Mouse (Mus musculus): Measurements from ENCODE around the gene Acss1. TPM values are rescaled to one million over a fixed set of nuclear protein-coding genes. Genes with fewer than 3 reads are reported as not detected.

The Acss1 gene
- polyA plus RNA-seq, 1 experiment, result not detected

GRCm38 (mm10) chr2:150669454-150670045, 1.2 kb upstream of the Acss1 start:
- no peak for TF ChIP-seq POLR2A (IDR thresholded peaks at IDR 0.05; ENCODE audit: insufficient read depth, low read depth, low read length)
- no peak for TF ChIP-seq CTCF (IDR thresholded peaks at IDR 0.05; ENCODE audit: insufficient read depth, low read depth, low read length)
- Histone ChIP-seq H3K4me3 (ENCODE audit: insufficient read depth, low read depth, low read length) (no peak overlapping the region), H3K27ac (ENCODE audit: insufficient read depth, low read depth, low read length) (no peak overlapping the region), H3K4me1 (ENCODE audit: control insufficient read depth, insufficient read depth, low read length) (peaks cover 19% of the 10 kb centered on the region)
- 74% methylated on average over 2 of the region's 2 CpGs for WGBS

- WGBS, result 88% methylated on average over 5 of the region's 5 CpGs
- TF ChIP-seq POLR2A (IDR thresholded peaks at IDR 0.05; ENCODE audit: insufficient read depth, low read depth, low read length) (no peak), CTCF (IDR thresholded peaks at IDR 0.05; ENCODE audit: insufficient read depth, low read depth, low read length) (no peak)
- Histone ChIP-seq H3K27ac (ENCODE audit: insufficient read depth, low read depth, low read length) (no peak overlapping the region), H3K4me3 (ENCODE audit: insufficient read depth, low read depth, low read length) (no peak overlapping the region), H3K4me1 (ENCODE audit: control insufficient read depth, insufficient read depth, low read length) (peaks cover 19% of the 10 kb centered on the region)
These were observed 656 bp upstream of the Acss1 start for GRCm38 (mm10) chr2:150668956-150669355.

GRCm38 (mm10) chr2:150667065-150667819, 1.1 kb downstream of the Acss1 start:
- H3K27ac ChIP-seq (ENCODE audit: insufficient read depth, low read depth, low read length), result peak overlapping the region; percentile 78
- 5% methylated on average over 17 of the region's 17 CpGs for WGBS
- H3K4me1 ChIP-seq (ENCODE audit: control insufficient read depth, insufficient read depth, low read length), result peaks cover 19% of the 10 kb centered on the region
- TF ChIP-seq POLR2A (IDR thresholded peaks at IDR 0.05; ENCODE audit: insufficient read depth, low read depth, low read length) (no peak), CTCF (IDR thresholded peaks at IDR 0.05; ENCODE audit: insufficient read depth, low read depth, low read length) (no peak)
- peak overlapping the region; percentile 72 for H3K4me3 ChIP-seq (ENCODE audit: insufficient read depth, low read depth, low read length)

- TF ChIP-seq POLR2A (IDR thresholded peaks at IDR 0.05; ENCODE audit: insufficient read depth, low read depth, low read length) (no peak), CTCF (IDR thresholded peaks at IDR 0.05; ENCODE audit: insufficient read depth, low read depth, low read length) (no peak)
- WGBS, result 34% methylated on average over 7 of the region's 7 CpGs
- Histone ChIP-seq H3K4me1 (ENCODE audit: control insufficient read depth, insufficient read depth, low read length) (peaks cover 23% of the 10 kb centered on the region), H3K27ac (ENCODE audit: insufficient read depth, low read depth, low read length) (peak overlapping the region; percentile 78), H3K4me3 (ENCODE audit: insufficient read depth, low read depth, low read length) (peak overlapping the region; percentile 72)
These were observed 1.6 kb downstream of the Acss1 start for GRCm38 (mm10) chr2:150666723-150667064.

GRCm38 (mm10) chr2:150665534-150666451, 2.5 kb downstream of the Acss1 start:
- Histone ChIP-seq H3K4me1 (ENCODE audit: control insufficient read depth, insufficient read depth, low read length) (peaks cover 23% of the 10 kb centered on the region), H3K27ac (ENCODE audit: insufficient read depth, low read depth, low read length) (0 out of 2 replicates have a peak overlapping the region, but pooled peaks have one; percentile 37), H3K4me3 (ENCODE audit: insufficient read depth, low read depth, low read length) (no peak overlapping the region)
- 65% methylated on average over 10 of the region's 10 CpGs for WGBS
- no peak for TF ChIP-seq CTCF (IDR thresholded peaks at IDR 0.05; ENCODE audit: insufficient read depth, low read depth, low read length)
- no peak for TF ChIP-seq POLR2A (IDR thresholded peaks at IDR 0.05; ENCODE audit: insufficient read depth, low read depth, low read length)

- H3K4me1 ChIP-seq (ENCODE audit: control insufficient read depth, insufficient read depth, low read length), result peaks cover 25% of the 10 kb centered on the region
- no peak overlapping the region for H3K4me3 ChIP-seq (ENCODE audit: insufficient read depth, low read depth, low read length)
- TF ChIP-seq POLR2A (IDR thresholded peaks at IDR 0.05; ENCODE audit: insufficient read depth, low read depth, low read length), result no peak
- TF ChIP-seq CTCF (IDR thresholded peaks at IDR 0.05; ENCODE audit: insufficient read depth, low read depth, low read length), result no peak
- 72% methylated on average over 2 of the region's 2 CpGs for WGBS
- no peak overlapping the region for H3K27ac ChIP-seq (ENCODE audit: insufficient read depth, low read depth, low read length)
These were observed 3.3 kb downstream of the Acss1 start for GRCm38 (mm10) chr2:150665006-150665405.

GRCm38 (mm10) chr2:150664152-150664920, 4.0 kb downstream of the Acss1 start:
- H3K4me3 ChIP-seq (ENCODE audit: insufficient read depth, low read depth, low read length), result no peak overlapping the region
- TF ChIP-seq CTCF (IDR thresholded peaks at IDR 0.05; ENCODE audit: insufficient read depth, low read depth, low read length), result no peak
- TF ChIP-seq POLR2A (IDR thresholded peaks at IDR 0.05; ENCODE audit: insufficient read depth, low read depth, low read length), result no peak
- no peak overlapping the region for H3K27ac ChIP-seq (ENCODE audit: insufficient read depth, low read depth, low read length)
- WGBS, result 74% methylated on average over 5 of the region's 5 CpGs
- peaks cover 25% of the 10 kb centered on the region for H3K4me1 ChIP-seq (ENCODE audit: control insufficient read depth, insufficient read depth, low read length)

- WGBS, result 12% methylated on average over 9 of the region's 9 CpGs
- Histone ChIP-seq H3K27ac (ENCODE audit: insufficient read depth, low read depth, low read length) (no peak overlapping the region), H3K4me1 (ENCODE audit: control insufficient read depth, insufficient read depth, low read length) (peaks cover 22% of the 10 kb centered on the region), H3K4me3 (ENCODE audit: insufficient read depth, low read depth, low read length) (no peak overlapping the region)
- TF ChIP-seq CTCF (IDR thresholded peaks at IDR 0.05; ENCODE audit: insufficient read depth, low read depth, low read length), result no peak
- no peak for TF ChIP-seq POLR2A (IDR thresholded peaks at IDR 0.05; ENCODE audit: insufficient read depth, low read depth, low read length)
These were observed 5.0 kb downstream of the Acss1 start for GRCm38 (mm10) chr2:150663255-150663654.

All from olfactory bulb, adult 2 months (tissue).